Mouse (Mus musculus): Measurements from ENCODE around the gene Olr1. TPM values are rescaled to one million over a fixed set of nuclear protein-coding genes. Genes with fewer than 3 reads are reported as not detected.

Olr1 gene
- total and polyA plus RNA-seq, 3 experiments, result not detected

DNA sequence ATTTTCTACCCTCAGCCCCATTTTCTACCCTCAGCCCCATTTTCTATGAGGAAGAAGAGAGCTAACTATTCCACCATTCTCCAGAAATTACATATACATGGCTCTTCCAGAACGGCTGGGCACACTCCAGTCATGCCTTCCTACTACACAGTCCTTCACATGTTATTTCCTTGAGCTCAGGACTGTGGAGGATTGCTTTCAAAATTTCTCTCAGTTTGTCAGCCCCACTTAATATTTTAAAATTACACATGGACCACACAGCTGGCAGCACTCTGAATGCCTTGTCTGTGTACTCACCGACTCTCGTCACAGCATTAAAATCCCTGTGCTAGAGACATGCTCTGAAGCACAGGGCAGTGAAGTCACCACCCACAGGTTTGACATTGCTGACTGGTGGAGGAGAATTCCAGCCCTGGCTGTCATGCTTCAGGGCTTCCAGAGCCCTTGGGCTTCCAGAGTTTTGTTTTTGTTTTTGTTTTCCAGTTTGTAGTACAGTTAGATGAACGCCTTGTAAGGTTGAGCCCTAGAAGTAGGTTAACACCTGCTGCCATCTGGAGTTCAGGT, 27.7 kb upstream of the Olr1 start:
- in situ Hi-C loops (cut with MboI; ENCODE audit: low pct_ligation_motif_present, low pct_unique_long_range_greater_than_20kb, low sequenced_read_pairs), result loop anchor here (25.0 kb wide), 1 partner anchor 272 kb away; no protein-coding TSS in a partner anchor

GRCm38 (mm10) chr6:129534057-129534456, 27.1 kb upstream of the Olr1 start:
- in situ Hi-C loops (cut with MboI; ENCODE audit: low pct_ligation_motif_present, low pct_unique_long_range_greater_than_20kb, low sequenced_read_pairs) (loop anchor here (25.0 kb wide), 1 partner anchor 272 kb away; no protein-coding TSS in a partner anchor), dilution Hi-C loops (cut with MboI; ENCODE audit: extremely low pct_ligation_motif_present, extremely low pct_unique_long_range_greater_than_20kb, low sequenced_read_pairs) (no loop called here)
- Histone ChIP-seq H3K4me1 (ENCODE audit: control insufficient read depth in 1 of 2, insufficient read depth in 2 of 2) (peaks cover 7 to 41% of the 10 kb centered on the region in 2 experiments), H3K79me2 (replicated peaks; ENCODE audit: control insufficient read depth, extremely low read depth, insufficient read depth, poor library complexity, severe bottlenecking) (peaks cover 27% of the 10 kb centered on the region), H3K4me2 (ENCODE audit: insufficient read depth, low read depth, poor library complexity, severe bottlenecking) (peak overlapping the region; percentile 70), H3K27ac (ENCODE audit: insufficient read depth, low read depth) (no peak overlapping the region), H3K9me3 (replicated peaks; ENCODE audit: low read length) (no peaks in the 10 kb centered on the region), H3K27me3 (replicated peaks) (no peaks in the 10 kb centered on the region), H3K4me3 (replicated peaks in 1 of 3; ENCODE audit: low read depth in 2 of 3, low read length in 2 of 3, poor library complexity in 1 of 3) (peak overlapping the region; percentile 90 to 98 (median 92)), H3K36me3 (replicated peaks in 1 of 2; ENCODE audit: control insufficient read depth in 1 of 2, insufficient read depth in 1 of 2, low read length in 1 of 2) (peaks cover 20 to 39% of the 10 kb centered on the region in 2 experiments), H3K9ac (ENCODE audit: insufficient read depth, low read depth) (peak overlapping the region; percentile 96)
- TF ChIP-seq RCOR1 (conservative IDR thresholded peaks at IDR 0.05; ENCODE audit: low read depth, low read length) (no peak), SIN3A (IDR thresholded peaks at IDR 0.05; ENCODE audit: low read length) (peak; percentile 8; the same call in 1 of the 2 replicates), TBP (conservative IDR thresholded peaks at IDR 0.05; ENCODE audit: low read depth, low read length) (0 out of 2 replicates have a peak, but pooled peaks have one; percentile 29), ZNF384 (IDR thresholded peaks at IDR 0.05; ENCODE audit: low read depth, low read length) (peak; percentile 92)
- peak; percentile 38 for DNase-seq (ENCODE audit: extremely low read depth)

More for the DNA sequence above, 27.7 kb upstream of the Olr1 start:
- peak overlapping the region; percentile 70 for H3K4me2 ChIP-seq (ENCODE audit: insufficient read depth, low read depth, poor library complexity, severe bottlenecking)
- no peaks in the 10 kb centered on the region for H3K27me3 ChIP-seq (replicated peaks)
- TF ChIP-seq CHD2 (IDR thresholded peaks at IDR 0.05; ENCODE audit: low read length) (no peak), USF1 (IDR thresholded peaks at IDR 0.05; ENCODE audit: low read depth, low read length) (no peak), MEF2A (IDR thresholded peaks at IDR 0.05; ENCODE audit: borderline replicate concordance, low read depth, low read length) (no peak), MXI1 (IDR thresholded peaks at IDR 0.05; ENCODE audit: low read depth, low read length) (no peak), ZC3H11A (IDR thresholded peaks at IDR 0.05; ENCODE audit: low read depth, low read length) (no peak), CHD1 (IDR thresholded peaks at IDR 0.05; ENCODE audit: low read depth, low read length) (no peak), MAZ (IDR thresholded peaks at IDR 0.05; ENCODE audit: low read depth, low read length) (no peak), NRF1 (IDR thresholded peaks at IDR 0.05; ENCODE audit: low read depth, low read length) (no peak), JUN (IDR thresholded peaks at IDR 0.05; ENCODE audit: insufficient read depth, low read depth, low read length) (no peak), ETS1 (conservative IDR thresholded peaks at IDR 0.05; ENCODE audit: low read depth, low read length) (no peak)
- 0 out of 2 replicates have a peak overlapping the region, but pooled peaks have one; percentile 1 for H3K9ac ChIP-seq (ENCODE audit: insufficient read depth, low read depth)
- no peak overlapping the region for H3K27ac ChIP-seq (ENCODE audit: insufficient read depth, low read depth)
- H3K4me1 ChIP-seq (ENCODE audit: control insufficient read depth in 1 of 2, insufficient read depth in 2 of 2), result peaks cover 7 to 41% of the 10 kb centered on the region in 2 experiments
- H3K4me3 ChIP-seq (replicated peaks in 1 of 3; ENCODE audit: low read depth in 2 of 3, low read length in 2 of 3, poor library complexity in 1 of 3), result peak overlapping the region in 1 of 3 experiments; percentile 90
- dilution Hi-C loops (cut with MboI; ENCODE audit: extremely low pct_ligation_motif_present, extremely low pct_unique_long_range_greater_than_20kb, low sequenced_read_pairs), result no loop called here
- H3K9me3 ChIP-seq (replicated peaks; ENCODE audit: low read length), result no peaks in the 10 kb centered on the region
- H3K36me3 ChIP-seq (replicated peaks in 1 of 2; ENCODE audit: control insufficient read depth in 1 of 2, insufficient read depth in 1 of 2, low read length in 1 of 2), result peaks cover 26 to 46% of the 10 kb centered on the region in 2 experiments
- DNase-seq (ENCODE audit: extremely low read depth), result no peak
- H3K79me2 ChIP-seq (replicated peaks; ENCODE audit: control insufficient read depth, extremely low read depth, insufficient read depth, poor library complexity, severe bottlenecking), result peaks cover 27% of the 10 kb centered on the region
